Mouse (Mus musculus) spleen, adult 2 months (tissue): ENCODE results near the gene Pgr.

ENCODE experiments used
- CTCF ChIP-seq: fragments of 200-500 bp; IDR thresholded peaks from 2 replicates; pipeline ENCODE4 v1.5.1; 2011; ENCODE audit warnings: mild to moderate bottlenecking, inconsistent platforms; ENCODE audit not compliant: insufficient read depth, insufficient read length, insufficient replicate concordance; ENCODE audit errors: extremely low read depth
- POLR2A ChIP-seq: fragments of 200-500 bp; IDR thresholded peaks from 2 replicates; pipeline ENCODE4 v1.6.1; 2011; ENCODE audit warnings: low read depth, low read length, inconsistent platforms

- TF ChIP-seq CTCF (no peak), POLR2A (no peak)
Observed at GRCm38 (mm10) chr9:8953306-8953705, 53.7 kb downstream of the Pgr start.
